Mouse (Mus musculus): ENCODE measurements around the gene Fat1.
"Not testable (repeated sequence)": the region's sequence is repeated elsewhere in the genome, so short reads cannot be mapped to it uniquely, and the experiment has no call there.

Fat1 gene

DNA sequence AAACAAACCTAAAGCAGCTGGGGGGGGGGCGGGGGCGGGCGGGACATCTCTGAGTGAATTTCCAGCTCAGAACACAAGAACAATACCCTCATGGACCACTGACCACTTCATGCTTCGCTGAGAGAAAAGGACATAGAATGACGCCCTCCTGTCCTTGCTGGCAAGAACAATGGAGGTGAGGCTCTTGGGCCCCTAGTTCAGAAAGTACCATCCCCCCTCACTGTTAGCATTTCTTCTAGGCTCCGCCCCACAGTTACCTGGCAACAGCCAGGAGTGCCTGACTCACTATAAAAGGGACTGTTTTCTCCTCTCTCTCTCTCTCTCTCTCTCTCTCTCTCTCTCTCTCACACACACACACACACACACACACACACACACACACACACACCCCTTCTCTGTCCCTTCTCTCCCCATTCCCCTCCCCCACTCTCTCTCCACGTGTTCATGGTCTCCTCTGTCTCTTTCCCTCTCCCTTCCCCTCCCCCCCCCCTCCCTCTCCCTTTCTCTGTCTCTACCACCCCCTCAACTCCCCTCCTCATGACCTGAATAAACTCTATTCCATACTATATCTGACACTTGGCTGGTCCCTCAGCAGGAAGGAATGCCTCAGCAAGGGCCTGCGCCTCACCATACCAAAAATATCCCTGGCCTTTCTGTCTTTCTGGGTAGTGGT is 129.1 kb downstream of the Fat1 start:
- DNase-seq (ENCODE audit: extremely low spot score): peak; percentile 49

DNA sequence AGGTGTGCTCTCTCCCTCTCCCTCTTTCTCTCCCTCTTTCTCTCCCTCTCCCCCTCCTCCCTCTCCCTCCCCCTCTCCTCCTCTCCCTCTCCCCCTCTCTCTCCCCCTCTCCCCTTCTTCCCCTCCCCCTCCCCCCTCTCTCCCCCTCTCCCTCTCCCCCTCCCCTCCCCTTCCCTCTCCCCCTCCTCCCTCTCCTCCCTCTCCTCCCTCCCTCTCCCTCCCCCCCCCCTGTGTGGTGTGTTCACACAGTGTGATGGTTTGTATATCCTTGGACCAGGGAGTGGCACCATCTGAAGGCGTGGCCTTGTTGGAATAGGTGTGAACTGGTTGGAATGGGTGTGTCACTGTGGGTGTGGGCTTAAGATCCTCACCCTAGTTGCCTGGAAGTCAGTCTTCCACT is 130.1 kb downstream of the Fat1 start:
- DNase-seq (ENCODE audit: extremely low spot score): not testable (repeated sequence)

DNA sequence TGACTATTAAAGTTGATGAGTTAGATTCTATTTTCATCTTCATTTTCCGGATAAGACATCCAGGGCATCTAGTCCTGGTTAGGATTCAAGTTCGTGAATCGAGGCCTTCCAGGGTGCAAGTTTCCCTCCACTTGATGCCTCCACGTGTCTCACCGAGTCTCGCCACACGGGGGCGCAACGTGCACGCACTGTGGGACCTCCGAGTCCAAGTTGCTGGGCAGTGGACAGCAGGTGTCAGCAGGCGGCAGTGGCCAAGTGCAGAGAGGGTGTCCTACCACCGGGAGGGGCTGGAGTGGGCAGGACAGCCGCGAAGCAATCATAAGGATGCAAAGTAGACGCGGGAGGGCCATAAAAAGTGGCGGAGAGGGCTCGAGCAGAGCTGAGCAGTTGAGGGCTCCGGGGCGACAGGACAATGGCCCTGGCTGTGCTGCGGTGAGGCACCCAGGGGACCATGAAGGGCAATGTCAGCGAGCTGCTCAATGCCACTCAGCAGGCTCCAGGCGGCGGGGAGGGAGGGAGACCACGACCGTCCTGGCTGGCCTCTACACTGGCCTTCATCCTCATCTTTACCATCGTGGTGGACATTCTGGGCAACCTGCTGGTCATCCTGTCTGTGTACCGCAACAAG is 133.6 kb downstream of the Fat1 start, which contains the start of gene Mtnr1a:
Mtnr1a (plus strand) TSS at position 379 of the 628 bp plus-strand sequence.
- DNase-seq (ENCODE audit: extremely low spot score): peak; percentile 90

DNA sequence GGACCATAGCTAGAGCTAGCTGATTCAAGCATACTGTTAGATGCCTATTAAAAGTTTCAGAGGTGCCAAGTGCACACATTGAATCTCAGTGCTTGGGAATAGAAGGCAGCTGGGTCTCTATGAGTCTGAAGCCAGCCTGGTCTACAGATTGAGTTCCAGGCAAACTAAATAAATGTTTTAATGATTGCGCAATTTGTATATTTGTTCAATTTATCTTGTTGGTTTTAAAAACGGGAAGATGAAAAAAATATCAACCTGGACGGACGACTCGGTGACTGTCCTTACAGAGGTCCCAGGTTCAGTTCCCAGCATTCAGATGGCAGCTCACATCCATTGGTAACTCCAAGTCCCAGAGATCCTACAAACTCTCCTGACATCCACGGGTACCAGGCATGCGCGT is 135.7 kb downstream of the Fat1 start:
- DNase-seq (ENCODE audit: extremely low spot score): no peak

DNA sequence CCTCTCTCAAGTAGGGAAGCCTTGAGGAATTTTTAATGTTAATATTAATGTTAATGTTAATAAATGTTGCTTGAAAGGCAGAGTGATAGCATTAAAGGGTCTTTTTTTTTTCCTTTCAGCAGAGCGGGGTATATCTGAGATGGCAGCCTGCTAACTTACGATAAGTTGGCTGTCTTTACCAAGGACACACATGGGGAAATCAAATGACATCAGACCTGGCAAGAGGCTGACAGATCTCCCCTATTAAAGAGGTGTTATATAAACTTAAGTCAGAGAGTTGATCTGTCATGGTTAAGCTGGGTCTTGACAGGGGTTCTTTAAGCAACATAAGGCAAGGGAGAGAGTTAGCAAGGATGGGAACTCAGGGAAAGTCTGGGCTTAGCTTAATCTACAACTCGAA is 145.6 kb downstream of the Fat1 start:
- DNase-seq (ENCODE audit: extremely low spot score): no peak

DNA sequence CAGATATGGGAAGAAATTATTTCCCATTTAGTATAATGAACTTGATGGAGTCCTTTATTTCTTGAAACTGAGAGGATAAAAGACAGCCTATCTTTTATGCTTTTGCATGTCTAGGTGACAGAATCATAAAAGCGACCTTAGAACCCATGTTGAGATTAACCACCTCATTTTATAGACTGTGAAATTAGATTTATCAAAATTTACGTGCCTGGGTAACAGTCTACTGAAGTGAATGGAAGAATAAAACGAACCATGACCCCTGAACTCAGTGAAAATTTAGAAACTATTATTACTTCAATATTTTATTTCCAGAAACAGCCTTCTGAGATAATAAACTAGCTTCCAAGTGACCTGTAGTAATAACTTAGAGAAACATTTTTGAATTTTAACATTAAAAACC is 158.4 kb downstream of the Fat1 start:
- no peak for DNase-seq (ENCODE audit: extremely low spot score)
